Mouse (Mus musculus) adrenal gland (tissue): ENCODE measurements around the gene Cdh18.
"Not testable (repeated sequence)": the region's sequence is repeated elsewhere in the genome, so short reads cannot be mapped to it uniquely, and the experiment has no call there.

Experiments
- intact Hi-C: fragments of 180-260 bp; cut with DNase I; formaldehyde crosslinking; loops from one replicate; pipeline ENCODE4 v1.15.1; 2025
- long read RNA-seq, 2 experiments: library from polyadenylated mRNA; unstranded; transcript quantifications; one replicate each; pipeline ENCODE4 v2.0.0; 2020; ENCODE audit warnings: borderline replicate concordance in 1 of 2; ENCODE audit not compliant: insufficient replicate concordance in 1 of 2

Cdh18 gene
- long read RNA-seq, experiment 1, partial matches to known transcripts, result 0 of 1 reads
- long read RNA-seq, experiment 1, other reads (novel, unspliced or antisense), result 1 of 1 reads
- long read RNA-seq, experiment 2, partial matches to known transcripts, result 1 of 1 reads
- long read RNA-seq, experiment 2, other reads (novel, unspliced or antisense), result 0 of 1 reads

DNA sequence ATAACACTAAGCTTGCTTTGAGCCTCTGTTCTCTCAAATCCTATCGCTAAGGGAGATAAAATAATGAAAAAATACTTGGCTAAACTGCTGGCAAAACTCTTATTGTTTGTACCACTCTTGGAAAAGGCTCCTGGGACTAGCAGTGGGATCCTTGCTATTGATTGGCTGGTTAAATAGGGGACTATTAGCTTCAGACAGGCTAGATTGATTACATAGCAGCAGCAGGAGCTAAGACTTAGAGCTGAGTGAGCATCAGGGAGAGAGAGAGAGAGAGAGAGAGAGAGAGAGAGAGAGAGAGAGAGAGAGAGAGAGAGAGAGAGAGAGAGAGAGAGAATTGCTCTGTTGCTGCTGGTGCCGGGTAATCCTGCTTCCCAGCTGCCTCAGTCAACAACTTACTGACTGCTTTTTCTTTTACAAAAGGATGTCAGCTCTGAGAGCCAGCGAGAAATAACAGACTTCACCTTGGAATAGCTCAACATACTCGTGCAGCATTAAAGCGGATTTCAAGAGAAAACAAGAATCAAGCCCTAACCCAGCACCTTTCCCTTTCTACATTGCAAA lies at the start of gene Cdh18:
Gene Cdh18, plus strand, starts transcription at position 312 of the 561 bp plus-strand sequence.
- intact Hi-C loops, result no loop called here

DNA sequence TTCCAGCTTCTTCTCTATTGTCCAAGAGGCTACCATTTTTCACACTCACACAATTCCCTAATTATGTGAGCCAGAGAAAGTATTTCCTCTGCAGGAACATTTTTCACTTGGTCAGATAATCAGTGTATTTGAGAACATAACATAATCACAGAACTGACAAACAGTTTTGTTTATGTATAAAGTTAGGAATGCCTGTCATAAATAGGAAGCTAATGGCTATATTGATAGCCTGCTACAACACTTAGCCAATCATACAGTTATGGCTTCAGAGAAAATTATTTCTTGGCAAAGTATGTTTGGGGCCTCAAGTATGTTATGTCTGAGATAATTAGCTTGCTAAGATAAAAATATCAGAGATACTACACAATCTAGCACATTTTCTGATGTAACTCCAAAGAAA lies 37.6 kb upstream of the Cdh18 start:
- intact Hi-C loops, result no loop called here

DNA sequence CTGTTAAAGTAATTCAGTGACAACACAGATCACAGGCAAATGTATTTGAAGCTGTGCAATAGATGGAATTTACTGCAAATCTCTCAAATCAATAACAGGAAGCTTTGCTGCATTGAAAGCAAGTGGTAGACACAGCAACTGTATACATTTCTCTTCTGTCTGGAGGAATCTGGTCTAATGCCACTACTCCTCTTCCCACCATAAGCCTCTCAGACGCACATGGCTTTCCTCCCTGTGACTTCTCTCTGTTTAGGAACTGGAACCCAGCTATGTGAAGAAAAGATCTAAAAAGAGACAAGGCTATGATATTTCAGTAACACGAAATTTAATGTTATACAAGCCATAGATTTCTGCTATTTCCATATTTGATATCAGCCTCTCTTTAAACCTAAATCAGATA lies 13.0 kb upstream of the Cdh18 start:
- intact Hi-C loops, result no loop called here

DNA sequence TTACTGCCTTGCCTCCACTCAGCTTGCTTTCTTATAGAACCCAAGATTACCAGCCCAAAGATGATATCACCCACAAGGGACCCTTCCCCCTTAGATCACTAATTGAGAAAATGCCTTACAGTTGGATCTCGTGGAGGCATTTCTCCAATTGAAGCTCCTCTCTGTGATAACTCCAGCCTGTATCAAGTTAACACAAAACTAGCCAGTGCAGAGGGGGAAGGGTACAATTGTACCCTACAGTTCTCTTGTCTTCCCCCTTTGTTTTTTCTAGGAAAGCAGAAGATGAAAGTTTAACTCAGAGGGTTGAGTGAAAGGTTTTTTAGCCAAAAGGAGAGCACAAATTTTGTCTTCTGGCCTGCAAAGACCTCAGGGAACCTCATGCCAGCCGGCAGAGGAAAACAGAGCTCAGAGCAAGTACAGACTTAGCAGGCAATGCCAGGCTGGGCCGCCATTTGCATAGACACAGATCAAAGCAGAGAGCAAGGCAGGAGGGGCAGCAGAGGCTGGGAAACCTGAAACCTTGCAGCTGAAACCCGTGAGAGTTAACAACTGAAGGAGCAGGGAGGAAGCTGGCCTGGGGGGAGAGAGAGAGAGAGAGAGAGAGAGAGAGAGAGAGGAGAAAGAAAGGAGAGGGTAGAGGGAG lies 29.3 kb downstream of the Cdh18 start:
- intact Hi-C loops, result no loop called here

DNA sequence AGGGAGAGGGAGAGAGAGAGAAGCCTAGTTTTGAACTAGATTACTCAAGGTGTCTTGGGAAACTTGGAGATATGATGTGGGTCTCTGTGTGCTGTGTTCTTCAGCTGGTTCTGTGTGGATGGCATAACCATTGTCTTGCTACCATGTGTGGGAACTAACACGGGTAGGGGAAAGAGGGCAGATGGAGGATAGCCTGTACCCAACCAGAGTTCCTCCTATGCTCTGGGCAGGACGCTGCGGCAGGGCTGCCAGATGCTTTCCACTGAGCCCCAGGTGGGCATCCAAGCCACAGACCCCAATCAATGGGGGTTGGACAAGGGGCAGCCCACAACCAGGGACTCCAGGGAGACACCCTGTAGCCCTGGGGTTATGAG lies 29.8 kb downstream of the Cdh18 start:
- intact Hi-C loops, result no loop called here

DNA sequence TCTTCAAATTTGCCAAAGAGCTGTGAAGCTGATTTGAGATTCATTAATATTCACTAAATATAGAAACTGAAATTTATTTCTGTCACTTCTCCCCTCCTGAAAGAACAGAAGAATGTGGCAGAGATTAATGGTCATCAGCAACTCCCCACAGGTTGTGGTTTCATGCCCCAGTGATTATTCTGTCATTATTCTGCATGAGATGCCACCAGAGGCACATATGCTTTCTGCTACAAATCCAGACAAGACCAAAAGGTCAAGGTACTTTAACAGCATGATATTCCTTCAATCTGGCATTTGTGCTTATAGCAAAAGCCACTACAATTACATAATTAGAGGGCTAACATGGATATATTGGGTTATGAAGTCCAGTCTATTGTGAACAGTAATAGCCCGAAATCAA lies 35.8 kb downstream of the Cdh18 start:
- intact Hi-C loops, result no loop called here

DNA sequence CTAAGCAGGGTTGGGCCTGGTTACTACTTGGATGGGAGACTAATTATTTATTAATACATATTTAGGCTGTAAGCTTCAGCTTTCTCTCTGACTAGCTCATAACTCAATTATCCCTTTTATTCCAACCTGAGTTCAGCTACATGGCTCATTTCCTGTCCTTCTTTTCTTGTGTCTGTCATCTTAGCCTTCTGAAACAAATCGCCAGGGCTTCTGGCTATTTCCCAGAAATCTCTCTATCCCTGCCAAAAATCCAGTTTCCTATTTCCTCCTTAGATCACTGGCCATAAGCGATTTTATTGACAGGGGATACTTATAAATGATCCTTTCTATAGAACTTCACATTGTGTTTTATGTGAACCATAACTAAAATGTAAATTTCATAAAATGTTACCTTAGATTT lies 167.6 kb downstream of the Cdh18 start:
- intact Hi-C loops, result no loop called here

DNA sequence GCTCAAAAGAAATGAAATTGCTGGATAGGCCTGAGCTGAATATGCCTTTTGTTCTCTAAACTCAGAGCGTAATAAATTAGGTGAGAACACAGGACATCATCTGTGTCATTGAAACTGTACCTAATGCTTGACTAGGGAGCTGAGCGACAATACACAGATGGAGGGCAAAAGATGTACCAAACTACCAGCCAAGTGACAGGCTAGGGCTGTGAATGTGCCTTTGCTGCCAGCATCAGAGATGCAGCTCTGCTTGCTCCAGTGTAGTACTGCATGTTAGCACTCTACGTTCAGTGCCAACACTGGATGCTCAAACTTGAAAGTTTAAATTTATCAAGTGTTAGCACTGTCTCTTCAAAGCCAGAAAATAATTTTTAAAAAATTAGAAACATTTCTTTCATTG lies 168.9 kb downstream of the Cdh18 start:
- intact Hi-C loops, result no loop called here

DNA sequence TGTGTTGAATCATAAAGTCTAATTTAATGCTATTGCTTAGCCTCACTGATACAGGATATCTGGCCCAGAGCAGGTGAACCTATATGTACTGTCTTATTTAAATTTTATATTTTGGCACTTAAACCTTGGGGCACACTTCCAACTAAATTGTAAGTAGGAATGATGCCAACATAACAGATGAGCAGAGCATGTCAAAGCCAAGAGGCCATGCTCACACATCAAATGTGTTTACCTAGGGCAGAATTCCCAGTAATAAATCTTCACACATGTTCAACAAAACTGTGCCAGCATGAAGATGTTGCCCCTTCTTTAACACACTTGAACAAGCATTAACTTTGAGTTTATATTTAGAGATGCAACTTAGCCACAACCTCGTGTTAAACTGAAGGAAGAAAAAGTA lies 177.8 kb downstream of the Cdh18 start:
- intact Hi-C loops, result no loop called here

DNA sequence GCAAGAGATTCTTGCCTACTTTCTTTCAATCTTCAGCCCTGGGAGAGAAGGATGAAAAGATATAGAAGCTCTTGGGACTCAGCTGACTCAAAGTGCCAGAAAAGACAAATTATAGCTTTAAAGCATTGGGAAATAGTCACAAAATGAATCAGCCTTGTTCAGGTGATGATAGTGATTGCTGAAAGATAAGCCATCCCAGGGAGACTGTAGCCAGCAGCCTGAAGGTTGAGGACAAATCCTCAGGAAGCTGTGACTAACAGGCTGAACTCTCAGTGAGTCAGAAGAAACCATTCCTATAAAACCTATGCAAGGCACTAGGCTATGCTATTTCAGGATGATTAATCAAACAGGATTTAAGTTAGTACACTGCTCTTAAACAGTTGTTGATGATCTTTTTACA lies 184.2 kb downstream of the Cdh18 start:
- intact Hi-C loops, result no loop called here

DNA sequence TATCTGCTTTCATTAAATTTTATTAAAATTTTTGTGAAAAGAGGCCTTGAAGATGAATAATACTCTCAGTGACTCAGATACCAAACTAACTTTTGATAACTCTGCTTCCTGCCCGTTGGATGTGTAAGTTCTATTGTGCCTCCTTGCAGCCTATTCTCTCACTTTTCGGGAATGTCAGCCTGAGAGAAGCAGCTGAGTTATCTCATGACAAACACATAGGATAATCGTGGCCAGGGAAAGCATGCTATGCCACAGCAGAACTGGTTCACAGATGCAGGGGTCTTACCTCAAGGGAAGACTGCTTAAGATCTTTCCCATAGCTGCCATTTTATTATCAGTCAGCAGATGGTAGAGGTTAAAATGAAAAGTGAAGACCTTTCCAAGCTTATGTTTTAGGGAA lies 187.3 kb downstream of the Cdh18 start:
- intact Hi-C loops, result no loop called here

DNA sequence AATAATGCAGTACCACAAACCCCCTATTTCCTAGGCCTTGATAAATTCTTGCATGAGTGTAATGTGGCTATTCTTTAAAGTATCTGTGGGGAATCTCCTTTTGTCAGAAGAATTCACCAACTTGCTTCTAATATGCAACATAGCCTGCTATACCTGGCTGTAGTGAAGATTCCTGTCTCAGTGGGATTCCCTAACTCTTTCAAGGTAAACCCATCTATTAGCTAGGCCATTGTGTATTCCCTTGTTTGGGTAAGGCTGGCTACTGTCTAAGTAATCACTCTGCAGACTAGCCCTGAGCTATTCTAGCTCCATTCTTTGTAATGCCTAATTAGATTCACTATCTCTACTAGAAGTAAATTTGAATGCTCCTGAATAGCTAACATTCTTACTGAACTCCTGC lies 212.4 kb downstream of the Cdh18 start:
- intact Hi-C loops, result not testable (repeated sequence)

DNA sequence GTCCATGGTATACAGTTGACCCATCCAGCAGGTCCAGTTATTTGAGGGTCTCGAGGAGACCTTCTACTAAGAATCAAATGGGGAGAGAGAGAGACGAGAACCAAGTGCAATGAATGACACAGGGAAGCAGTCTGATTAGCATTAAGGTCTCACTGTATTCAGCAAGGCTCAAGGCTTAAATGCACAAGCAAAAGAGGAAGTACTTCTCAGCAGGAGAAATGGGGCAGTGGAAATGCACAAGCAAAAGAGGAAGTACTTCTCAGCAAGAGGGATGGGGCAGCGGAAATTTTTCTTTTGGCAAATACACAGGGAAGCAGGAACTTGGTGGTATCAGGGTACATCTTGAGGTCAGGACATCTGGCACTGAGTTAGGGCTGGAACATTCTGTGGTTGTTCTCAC lies 217.8 kb downstream of the Cdh18 start:
- intact Hi-C loops, result not testable (repeated sequence)

DNA sequence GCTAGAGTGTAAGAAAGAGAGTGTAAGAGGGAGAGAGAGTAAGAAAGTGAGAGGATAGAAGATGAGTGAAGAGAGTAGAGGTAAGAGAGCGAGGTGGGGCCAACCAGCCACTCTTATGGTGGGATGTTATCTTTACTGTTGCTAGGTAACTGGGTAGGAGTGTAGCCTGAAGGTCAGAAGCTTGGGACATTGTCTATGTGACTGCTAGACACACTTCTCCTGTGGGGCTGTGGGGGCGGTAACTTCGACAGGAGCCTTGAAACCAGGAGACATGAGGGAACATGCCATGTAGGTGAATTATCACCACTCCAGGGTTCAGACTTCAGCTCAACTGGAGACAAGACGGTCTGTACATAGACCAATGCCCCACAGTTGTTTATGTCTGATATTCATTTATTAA lies 227.5 kb downstream of the Cdh18 start:
- intact Hi-C loops, result no loop called here

DNA sequence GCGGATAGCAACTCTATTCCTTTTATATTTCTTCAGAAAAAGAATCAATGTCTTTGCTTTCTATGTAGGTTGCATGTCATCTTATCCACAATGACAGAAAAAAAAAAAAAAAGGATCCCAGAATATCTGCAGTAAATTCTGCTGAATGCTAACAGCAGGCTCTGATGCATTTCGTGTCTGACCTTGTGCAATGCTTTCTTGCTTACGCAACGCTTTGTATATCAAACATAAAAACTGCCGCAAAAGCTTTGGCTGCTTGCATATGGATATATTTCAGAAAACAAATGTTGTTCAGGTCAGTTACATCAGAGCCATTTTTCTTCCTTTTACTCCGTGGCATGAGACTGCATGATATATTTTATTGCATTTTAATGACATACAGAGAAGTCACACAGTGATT lies 240.9 kb downstream of the Cdh18 start:
- intact Hi-C loops, result no loop called here

DNA sequence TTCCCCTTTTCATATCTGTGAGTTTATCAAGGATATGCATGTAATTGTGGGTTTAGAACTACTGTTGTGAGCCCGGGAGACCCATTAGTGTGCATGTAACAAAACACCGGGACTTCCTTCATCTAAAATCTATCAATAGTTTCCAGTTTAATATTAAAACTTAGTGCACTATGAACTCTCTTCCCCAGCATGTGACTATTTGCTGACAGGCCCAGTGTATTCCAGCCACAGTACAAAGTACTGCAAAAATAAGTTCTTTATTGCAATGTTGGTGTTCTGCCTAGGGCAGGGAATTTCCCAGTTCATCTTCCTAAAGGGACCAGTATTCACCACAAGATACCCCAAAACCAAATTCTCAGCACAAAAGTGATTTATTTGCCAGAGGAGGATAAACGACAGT lies 243.0 kb downstream of the Cdh18 start:
- intact Hi-C loops, result no loop called here

DNA sequence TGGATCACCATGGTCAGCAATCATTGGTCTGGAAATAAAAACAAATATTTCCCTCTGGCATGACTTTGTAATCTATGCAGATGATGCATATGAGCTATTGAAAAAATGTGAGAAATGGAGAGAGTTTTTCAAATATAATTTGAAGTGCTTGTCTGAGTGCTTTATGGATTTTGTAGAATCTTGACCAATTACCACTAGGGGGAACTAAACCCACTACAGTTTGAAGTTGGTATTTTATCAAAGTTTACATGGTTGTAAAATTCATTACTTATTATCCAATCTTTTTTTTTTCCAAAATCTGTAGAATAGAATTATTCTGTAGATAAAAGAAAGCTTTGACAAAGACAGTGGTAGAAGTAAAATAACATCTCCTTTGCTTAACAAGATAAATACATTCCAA lies 284.3 kb downstream of the Cdh18 start:
- intact Hi-C loops, result no loop called here

DNA sequence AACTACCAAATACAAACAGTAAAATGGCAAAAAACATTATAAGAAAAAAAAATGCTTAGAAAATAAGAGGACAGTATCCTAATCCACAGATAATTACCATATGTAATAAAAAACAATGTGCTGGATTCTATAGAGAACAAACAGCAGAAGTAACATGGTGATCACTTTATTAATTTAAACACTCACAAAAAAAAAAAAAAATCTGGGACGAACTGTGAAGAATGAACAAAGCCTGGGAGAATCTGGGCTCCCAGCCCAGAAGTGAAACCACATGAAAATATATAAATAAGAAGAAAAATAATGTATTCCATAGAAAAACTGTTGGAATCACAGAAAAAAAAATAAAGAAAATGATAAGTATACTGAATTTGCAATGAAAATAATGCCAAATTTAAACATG lies 288.4 kb downstream of the Cdh18 start:
- intact Hi-C loops, result no loop called here

DNA sequence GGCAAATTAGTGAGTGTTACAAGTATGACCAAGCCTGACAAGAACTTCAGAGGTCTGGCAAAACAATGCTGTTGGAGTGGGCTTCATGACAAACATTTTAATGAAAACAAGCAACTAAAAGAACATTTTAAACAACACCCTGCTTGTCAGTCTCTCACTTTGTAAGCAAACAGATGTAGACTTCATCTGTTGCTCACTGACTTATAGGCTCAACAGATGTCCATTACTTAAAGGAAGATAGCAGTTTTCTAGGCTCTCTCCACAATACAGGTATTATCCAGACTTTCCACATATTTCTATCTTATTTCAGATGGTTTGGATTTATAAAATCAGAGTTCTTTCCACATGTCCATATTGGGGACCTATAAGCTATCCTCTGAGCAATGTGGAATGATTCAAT lies 308.9 kb downstream of the Cdh18 start:
- intact Hi-C loops, result no loop called here

DNA sequence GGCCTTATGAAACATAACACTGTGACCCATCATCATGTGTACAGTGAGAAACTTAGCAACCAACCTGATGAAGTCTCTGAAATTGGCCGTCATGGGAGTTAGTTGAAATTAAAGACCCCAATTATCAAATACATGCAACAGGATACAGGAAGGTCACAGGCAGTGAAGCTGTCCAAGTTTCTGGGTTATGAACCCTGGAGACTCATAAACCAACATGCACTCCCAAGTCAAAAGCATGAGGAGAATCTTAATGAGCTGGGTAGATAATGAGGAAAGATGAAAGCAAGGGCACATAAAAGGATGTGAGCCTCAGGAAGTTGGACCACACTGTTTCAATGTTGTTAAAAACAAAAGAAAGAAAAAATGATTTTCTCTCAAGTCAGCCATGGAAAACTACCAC lies 321.9 kb downstream of the Cdh18 start:
- intact Hi-C loops, result no loop called here

DNA sequence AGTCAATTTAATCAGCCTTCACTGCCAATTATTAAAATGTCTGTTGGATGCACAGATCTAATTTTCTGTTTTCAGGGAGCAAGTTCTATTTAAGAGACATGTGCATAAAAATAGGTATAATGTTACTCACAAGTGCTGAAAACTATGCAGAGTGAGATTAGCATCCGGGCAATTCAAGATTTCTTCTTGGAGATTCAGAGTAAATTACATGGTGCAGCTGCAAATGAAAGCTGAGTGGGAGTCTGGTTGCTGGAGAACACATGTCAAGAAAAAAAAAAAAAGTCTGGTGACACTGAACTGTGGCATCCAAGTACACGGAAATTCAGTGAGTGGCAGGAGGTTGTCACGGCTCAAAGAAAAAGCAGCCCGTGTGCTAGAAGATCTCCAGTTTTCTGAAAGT lies 348.9 kb downstream of the Cdh18 start:
- intact Hi-C loops, result no loop called here

DNA sequence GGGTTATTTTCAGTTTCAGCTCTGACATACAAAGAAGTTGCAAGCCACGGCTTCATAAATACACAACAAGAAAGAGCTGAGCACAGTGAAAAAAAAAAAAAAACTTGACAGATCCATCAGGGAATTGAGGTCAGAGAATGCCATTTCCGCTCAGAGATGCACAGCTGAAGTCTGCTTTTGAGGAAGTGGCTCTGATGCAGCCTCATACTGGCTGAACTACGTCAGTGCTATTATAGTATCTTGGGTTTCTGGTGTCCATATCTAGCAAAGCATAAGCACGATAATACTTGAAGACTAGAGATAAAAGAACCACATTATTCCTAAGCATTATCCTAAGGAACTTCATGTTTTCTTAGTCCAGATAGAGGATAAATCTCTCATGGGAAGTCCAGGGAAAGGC lies 349.4 kb downstream of the Cdh18 start:
- intact Hi-C loops, result no loop called here

DNA sequence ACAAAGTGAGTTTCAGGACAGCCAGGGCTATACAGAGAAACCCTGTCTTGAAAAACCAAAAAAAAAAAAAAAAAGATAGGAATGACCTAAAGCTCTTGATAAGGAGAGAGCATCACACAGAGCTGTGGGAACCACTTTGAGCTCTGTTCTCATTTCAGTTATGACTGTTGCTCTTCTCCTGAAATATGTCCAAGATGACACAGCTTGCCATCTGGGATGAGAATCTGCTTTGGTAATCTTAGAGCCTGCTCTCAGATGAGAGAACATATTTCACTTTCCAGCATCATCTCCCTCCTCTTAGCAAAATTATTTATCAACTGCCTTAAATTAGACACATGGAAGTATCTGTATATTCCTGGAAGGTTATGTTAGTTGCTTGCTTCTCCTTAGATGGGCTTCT lies 365.6 kb downstream of the Cdh18 start:
- intact Hi-C loops, result no loop called here
